Mouse (Mus musculus): ENCODE data around the gene Ift140. TPM values are rescaled to one million over a fixed set of nuclear protein-coding genes. Genes with fewer than 3 reads are reported as not detected.

Ift140 gene
- polyA plus RNA-seq, 1 experiment from 2014 or later, result 21.2 TPM

DNA sequence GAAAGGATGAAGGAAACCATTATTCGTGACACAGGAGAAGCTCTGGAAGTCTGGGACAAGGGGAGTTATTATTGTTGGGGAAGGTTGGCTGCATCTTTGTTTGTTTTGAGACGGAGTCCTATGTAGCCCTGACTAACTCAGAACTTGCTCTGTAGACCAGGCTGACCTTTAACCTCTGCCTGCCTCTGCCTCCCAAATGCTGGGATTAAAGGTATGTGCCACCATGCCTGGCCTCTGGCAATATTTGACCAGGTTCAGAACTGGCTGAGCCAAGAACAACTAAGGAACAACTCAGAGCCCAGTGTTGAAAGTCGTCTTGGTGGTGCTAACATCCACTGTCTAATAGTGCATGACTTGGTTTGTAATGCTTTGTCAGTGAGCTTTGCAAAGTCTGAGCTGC lies 49.3 kb downstream of the Ift140 start:
- no peak overlapping the region for H3K9ac ChIP-seq (ENCODE audit: low read length)
- H3K27me3 ChIP-seq (ENCODE audit: control insufficient read depth, insufficient read depth, low read length), result no peaks in the 10 kb centered on the region
- no peak overlapping the region for H3K27ac ChIP-seq (ENCODE audit: low read depth, low read length)
- no peaks in the 10 kb centered on the region for H3K4me1 ChIP-seq (ENCODE audit: control insufficient read depth, insufficient read depth, low read length)
- ATAC-seq (ENCODE audit: low FRiP score) (no peak), DNase-seq (ENCODE audit: low spot score, missing footprints) (no peak)
- no peaks in the 10 kb centered on the region; the same call in 1 of the 2 replicates for H3K36me3 ChIP-seq (ENCODE audit: control insufficient read depth, insufficient read depth, low read length)
- no peak overlapping the region for H3K4me2 ChIP-seq
- H3K9me3 ChIP-seq (ENCODE audit: control insufficient read depth, low read length), result no peaks in the 10 kb centered on the region
- 93% methylated on average over 3 of the region's 3 CpGs for WGBS
- no peak overlapping the region for H3K4me3 ChIP-seq (ENCODE audit: low read depth, low read length)

DNA sequence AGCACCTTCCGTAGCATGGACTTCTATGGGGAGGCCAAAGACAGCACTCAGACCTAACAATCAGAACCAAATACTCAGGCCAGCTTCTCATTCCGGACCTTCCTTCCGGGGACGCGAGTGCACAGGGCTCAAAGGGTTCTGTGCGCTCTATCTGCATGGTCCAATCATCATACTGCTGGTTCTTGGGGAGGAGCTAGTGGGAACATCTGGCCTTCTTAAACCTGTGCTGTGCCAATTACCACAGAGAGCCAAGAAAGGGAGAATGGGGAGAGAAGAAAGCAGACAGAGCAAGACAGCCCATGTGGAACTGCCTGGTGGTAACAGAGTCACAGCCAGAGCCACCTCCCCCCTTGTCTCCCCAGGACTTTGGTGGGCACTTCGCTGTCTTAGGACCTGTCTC lies 50.7 kb downstream of the Ift140 start:
- H3K4me1 ChIP-seq (ENCODE audit: control insufficient read depth, insufficient read depth, low read length), result no peaks in the 10 kb centered on the region
- DNase-seq (ENCODE audit: low spot score, missing footprints) (no peak), ATAC-seq (ENCODE audit: low FRiP score) (no peak)
- no peak overlapping the region for H3K4me2 ChIP-seq
- WGBS, result 93% methylated on average over 7 of the region's 7 CpGs
- H3K9me3 ChIP-seq (ENCODE audit: control insufficient read depth, low read length), result no peaks in the 10 kb centered on the region
- no peak overlapping the region for H3K27ac ChIP-seq (ENCODE audit: low read depth, low read length)
- no peak overlapping the region for H3K9ac ChIP-seq (ENCODE audit: low read length)
- H3K36me3 ChIP-seq (ENCODE audit: control insufficient read depth, insufficient read depth, low read length), result no peaks in the 10 kb centered on the region; the same call in 1 of the 2 replicates
- no peaks in the 10 kb centered on the region for H3K27me3 ChIP-seq (ENCODE audit: control insufficient read depth, insufficient read depth, low read length)
- no peak overlapping the region for H3K4me3 ChIP-seq (ENCODE audit: low read depth, low read length)

GRCm38 (mm10) chr17:25067442-25067851 lies 51.6 kb downstream of the Ift140 start:
- DNase-seq (ENCODE audit: low spot score, missing footprints) (no peak), ATAC-seq (ENCODE audit: low FRiP score) (no peak)
- 82% methylated on average over 8 of the region's 8 CpGs for WGBS
- H3K36me3 ChIP-seq (ENCODE audit: control insufficient read depth, insufficient read depth, low read length), result no peaks in the 10 kb centered on the region
- H3K4me3 ChIP-seq (ENCODE audit: low read depth, low read length), result no peak overlapping the region
- H3K4me1 ChIP-seq (ENCODE audit: control insufficient read depth, insufficient read depth, low read length), result no peaks in the 10 kb centered on the region
- no peak overlapping the region for H3K4me2 ChIP-seq
- no peak overlapping the region for H3K9ac ChIP-seq (ENCODE audit: low read length)
- no peaks in the 10 kb centered on the region for H3K27me3 ChIP-seq (ENCODE audit: control insufficient read depth, insufficient read depth, low read length)
- H3K27ac ChIP-seq (ENCODE audit: low read depth, low read length), result no peak overlapping the region
- H3K9me3 ChIP-seq (ENCODE audit: control insufficient read depth, low read length), result no peaks in the 10 kb centered on the region

DNA sequence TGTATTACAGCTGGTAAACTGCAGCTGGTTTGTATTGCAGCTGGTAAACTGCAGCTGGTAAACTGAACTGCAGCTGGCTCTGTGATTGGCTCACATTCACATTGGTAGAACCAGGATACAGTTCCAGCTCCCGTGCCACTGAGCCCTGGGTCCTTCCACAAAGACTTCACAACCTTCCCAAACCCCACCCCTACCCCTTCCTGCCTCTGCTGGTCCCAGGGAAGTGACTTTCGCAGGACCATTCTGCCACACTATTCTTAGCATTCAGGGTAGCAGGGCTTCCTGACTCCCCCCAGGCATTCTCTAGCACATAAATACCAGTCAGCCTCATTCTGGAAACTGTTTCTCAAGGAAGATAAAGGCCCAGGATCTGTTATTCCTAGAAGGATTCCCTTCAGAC lies 52.8 kb downstream of the Ift140 start:
- no peak overlapping the region for H3K27ac ChIP-seq (ENCODE audit: low read depth, low read length)
- H3K4me1 ChIP-seq (ENCODE audit: control insufficient read depth, insufficient read depth, low read length), result no peaks in the 10 kb centered on the region
- no peak overlapping the region for H3K4me2 ChIP-seq
- H3K36me3 ChIP-seq (ENCODE audit: control insufficient read depth, insufficient read depth, low read length), result no peaks in the 10 kb centered on the region
- 64% methylated on average over 2 of the region's 2 CpGs for WGBS
- no peaks in the 10 kb centered on the region for H3K27me3 ChIP-seq (ENCODE audit: control insufficient read depth, insufficient read depth, low read length)
- no peak for ATAC-seq (ENCODE audit: low FRiP score)
- H3K9me3 ChIP-seq (ENCODE audit: control insufficient read depth, low read length), result no peaks in the 10 kb centered on the region
- no peak for DNase-seq (ENCODE audit: low spot score, missing footprints)
- no peak overlapping the region for H3K4me3 ChIP-seq (ENCODE audit: low read depth, low read length)
- H3K9ac ChIP-seq (ENCODE audit: low read length), result no peak overlapping the region

- no peaks in the 10 kb centered on the region for H3K27me3 ChIP-seq (ENCODE audit: control insufficient read depth, insufficient read depth, low read length)
- no peaks in the 10 kb centered on the region for H3K36me3 ChIP-seq (ENCODE audit: control insufficient read depth, insufficient read depth, low read length)
- H3K27ac ChIP-seq (ENCODE audit: low read depth, low read length), result no peak overlapping the region
- no peak overlapping the region for H3K4me2 ChIP-seq
- no peaks in the 10 kb centered on the region for H3K4me1 ChIP-seq (ENCODE audit: control insufficient read depth, insufficient read depth, low read length)
- ATAC-seq (ENCODE audit: low FRiP score), result no peak
- no peak overlapping the region for H3K9ac ChIP-seq (ENCODE audit: low read length)
- WGBS, result 96% methylated on average over 4 of the region's 4 CpGs
- H3K9me3 ChIP-seq (ENCODE audit: control insufficient read depth, low read length), result no peaks in the 10 kb centered on the region
- H3K4me3 ChIP-seq (ENCODE audit: low read depth, low read length), result no peak overlapping the region
- DNase-seq (ENCODE audit: low spot score, missing footprints), result no peak
These were observed 61.0 kb downstream of the Ift140 start for GRCm38 (mm10) chr17:25076906-25077305.

GRCm38 (mm10) chr17:25077771-25078372 lies 62.0 kb downstream of the Ift140 start:
- DNase-seq (ENCODE audit: low spot score, missing footprints) (no peak), ATAC-seq (ENCODE audit: low FRiP score) (no peak)
- 90% methylated on average over 13 of the region's 13 CpGs for WGBS
- Histone ChIP-seq H3K9me3 (ENCODE audit: control insufficient read depth, low read length) (no peaks in the 10 kb centered on the region), H3K4me3 (ENCODE audit: low read depth, low read length) (no peak overlapping the region), H3K4me2 (no peak overlapping the region), H3K9ac (ENCODE audit: low read length) (no peak overlapping the region), H3K27ac (ENCODE audit: low read depth, low read length) (no peak overlapping the region), H3K27me3 (ENCODE audit: control insufficient read depth, insufficient read depth, low read length) (no peaks in the 10 kb centered on the region), H3K4me1 (ENCODE audit: control insufficient read depth, insufficient read depth, low read length) (no peaks in the 10 kb centered on the region), H3K36me3 (ENCODE audit: control insufficient read depth, insufficient read depth, low read length) (no peaks in the 10 kb centered on the region)

DNA sequence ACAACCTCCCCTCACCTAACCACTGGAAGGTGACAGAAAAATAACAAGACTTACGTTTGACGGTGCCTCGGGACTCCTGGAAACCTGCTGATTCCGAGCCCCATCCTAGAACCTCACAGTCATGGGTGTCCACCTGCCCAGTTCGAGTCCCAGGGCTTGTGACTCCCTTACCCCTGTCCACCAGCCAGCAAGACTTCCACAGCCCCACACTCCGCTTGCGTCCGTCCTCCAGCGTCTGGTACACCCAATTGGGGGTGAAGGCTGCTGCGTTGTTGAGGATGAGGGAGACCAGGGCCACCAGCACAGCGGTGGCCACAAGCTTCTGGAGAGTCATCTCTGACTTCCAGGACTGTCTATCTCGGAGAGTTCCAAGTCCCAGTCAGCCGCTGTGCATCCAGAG lies 64.3 kb downstream of the Ift140 start:
- no peak overlapping the region for H3K4me3 ChIP-seq (ENCODE audit: low read depth, low read length)

GRCm38 (mm10) chr17:25080960-25081381 lies 65.1 kb downstream of the Ift140 start:
- Histone ChIP-seq H3K4me2 (no peak overlapping the region), H3K4me1 (ENCODE audit: control insufficient read depth, insufficient read depth, low read length) (no peaks in the 10 kb centered on the region), H3K27ac (ENCODE audit: low read depth, low read length) (no peak overlapping the region), H3K9ac (ENCODE audit: low read length) (no peak overlapping the region), H3K4me3 (ENCODE audit: low read depth, low read length) (no peak overlapping the region), H3K9me3 (ENCODE audit: control insufficient read depth, low read length) (no peaks in the 10 kb centered on the region), H3K27me3 (ENCODE audit: control insufficient read depth, insufficient read depth, low read length) (no peaks in the 10 kb centered on the region), H3K36me3 (ENCODE audit: control insufficient read depth, insufficient read depth, low read length) (no peaks in the 10 kb centered on the region)
- 84% methylated on average over 11 of the region's 11 CpGs for WGBS
- ATAC-seq (ENCODE audit: low FRiP score) (no peak), DNase-seq (ENCODE audit: low spot score, missing footprints) (no peak)

More for the DNA sequence above, 64.3 kb downstream of the Ift140 start:
- DNase-seq (ENCODE audit: low spot score, missing footprints) (no peak), ATAC-seq (ENCODE audit: low FRiP score) (no peak)
- Histone ChIP-seq H3K27ac (ENCODE audit: low read depth, low read length) (no peak overlapping the region), H3K27me3 (ENCODE audit: control insufficient read depth, insufficient read depth, low read length) (no peaks in the 10 kb centered on the region), H3K36me3 (ENCODE audit: control insufficient read depth, insufficient read depth, low read length) (no peaks in the 10 kb centered on the region), H3K9ac (ENCODE audit: low read length) (no peak overlapping the region), H3K4me1 (ENCODE audit: control insufficient read depth, insufficient read depth, low read length) (no peaks in the 10 kb centered on the region), H3K4me2 (no peak overlapping the region), H3K9me3 (ENCODE audit: control insufficient read depth, low read length) (no peaks in the 10 kb centered on the region)
- WGBS, result 94% methylated on average over 13 of the region's 13 CpGs

DNA sequence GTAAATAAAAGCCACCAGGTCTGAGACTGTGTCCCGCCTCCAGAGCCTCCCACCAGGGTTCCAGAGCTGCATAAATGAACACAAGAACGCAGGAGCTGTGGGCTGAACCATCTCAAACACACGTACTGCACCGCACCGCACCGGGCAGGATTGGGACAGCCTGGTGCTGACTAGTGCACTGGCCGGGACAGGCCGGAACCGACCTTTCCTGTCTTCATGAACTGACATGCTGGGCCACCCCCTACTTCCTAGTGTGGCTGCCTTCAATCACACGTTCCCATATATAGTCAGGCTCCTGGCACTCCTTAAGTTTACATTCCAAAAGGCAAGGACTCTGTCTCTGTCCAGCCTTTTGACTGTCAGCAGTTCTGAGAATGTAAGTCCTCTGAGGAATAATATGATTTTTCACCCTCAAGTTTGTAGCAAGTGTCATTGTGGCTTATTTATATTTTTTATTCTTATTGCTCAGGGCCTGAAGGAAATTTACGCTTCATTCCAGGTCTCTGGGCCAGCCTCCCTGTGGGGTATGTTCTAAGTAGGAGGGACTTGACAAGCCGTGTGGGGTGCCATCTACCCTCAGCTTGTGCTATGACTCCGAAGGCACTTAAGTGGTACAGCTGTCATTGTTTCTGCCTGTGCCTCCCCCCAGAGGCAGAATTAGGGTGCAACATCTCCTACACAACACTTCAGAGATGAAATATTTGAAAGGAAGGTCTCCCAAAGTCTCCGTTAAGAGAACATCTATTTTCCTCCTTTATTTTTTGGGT lies 66.4 kb downstream of the Ift140 start:
- H3K27ac ChIP-seq (ENCODE audit: low read depth, low read length), result no peak overlapping the region
- H3K4me3 ChIP-seq (ENCODE audit: low read depth, low read length), result no peak overlapping the region
- H3K27me3 ChIP-seq (ENCODE audit: control insufficient read depth, insufficient read depth, low read length), result no peaks in the 10 kb centered on the region
- H3K4me2 ChIP-seq, result no peak overlapping the region
- 78% methylated on average over 14 of the region's 14 CpGs for WGBS
- H3K9ac ChIP-seq (ENCODE audit: low read length), result no peak overlapping the region
- no peaks in the 10 kb centered on the region for H3K4me1 ChIP-seq (ENCODE audit: control insufficient read depth, insufficient read depth, low read length)
- H3K36me3 ChIP-seq (ENCODE audit: control insufficient read depth, insufficient read depth, low read length), result no peaks in the 10 kb centered on the region
- no peak for ATAC-seq (ENCODE audit: low FRiP score)
- H3K9me3 ChIP-seq (ENCODE audit: control insufficient read depth, low read length), result no peaks in the 10 kb centered on the region
- no peak for DNase-seq (ENCODE audit: low spot score, missing footprints)

All from midbrain, embryonic 11.5 days (tissue).